In genomic region chr15:32239099-32239498, GRCm38 (mm10) we compare ENCODE assay signal across 22 mouse cellular contexts. TPM values are rescaled to one million over a fixed set of nuclear protein-coding genes. Genes with fewer than 3 reads are reported as not detected.
"Had no signal": no experiment of that assay in that cellular context is flagged by ENCODE, and none has a peak within 500 bp of the region (broad histone marks: within the 10 kb centered on the region; RNA-seq: fewer than 3 reads in every experiment).

No protein-coding gene starts in this region.

- H3K9ac ChIP-seq: limb, embryonic 13.5 days; liver, embryonic 12.5 days; liver, embryonic 15.5 days; lung, embryonic 15.5 days; midbrain, embryonic 13.5 days; neural tube, embryonic 13.5 days had no signal

- H3K27me3 ChIP-seq: limb, embryonic 13.5 days; liver, embryonic 15.5 days; lung, embryonic 15.5 days; midbrain, embryonic 13.5 days; neural tube, embryonic 13.5 days had no signal

- H3K27ac ChIP-seq: layer of hippocampus, adult 2 months; limb, embryonic 10.5 days; limb, embryonic 13.5 days; liver, embryonic 12.5 days; liver, embryonic 15.5 days; lung, embryonic 15.5 days; midbrain, embryonic 10.5 days; midbrain, embryonic 13.5 days; neural tube, embryonic 13.5 days had no signal

- H3K4me3 ChIP-seq: layer of hippocampus, adult 2 months; limb, embryonic 10.5 days; limb, embryonic 13.5 days; liver, embryonic 12.5 days; liver, embryonic 15.5 days; lung, embryonic 15.5 days; megakaryocyte, embryonic 14.5 days; midbrain, embryonic 10.5 days; midbrain, embryonic 13.5 days; myocyte; neural tube, embryonic 13.5 days had no signal

- H3K36me3 ChIP-seq: liver, embryonic 12.5 days; liver, embryonic 15.5 days; midbrain, embryonic 10.5 days; midbrain, embryonic 13.5 days; neural tube, embryonic 13.5 days had no signal

- H3K4me1 ChIP-seq: liver, embryonic 12.5 days; liver, embryonic 15.5 days; megakaryocyte, embryonic 14.5 days had no signal

- H3K4me2 ChIP-seq: limb, embryonic 13.5 days; liver, embryonic 12.5 days; liver, embryonic 15.5 days; lung, embryonic 15.5 days; midbrain, embryonic 13.5 days; neural tube, embryonic 13.5 days had no signal

- H3K9me3 ChIP-seq: limb, embryonic 10.5 days; limb, embryonic 13.5 days; liver, embryonic 12.5 days; liver, embryonic 15.5 days; lung, embryonic 15.5 days; megakaryocyte, embryonic 14.5 days; midbrain, embryonic 10.5 days; midbrain, embryonic 13.5 days; neural tube, embryonic 13.5 days had no signal

- DNase-seq: layer of hippocampus, adult 9-11 months; liver; lung, adult 18-20 months; lung, postnatal 10 days; retina, postnatal 1 day; right cerebral cortex, postnatal 25 days; thymus, adult 18-20 months; thymus, postnatal 36 days had no signal

- ATAC-seq: inflammation-experienced regulatory T-cells, adult 6 months; intestine, embryonic 16.5 days; liver, embryonic 12.5 days; midbrain, embryonic 13.5 days; midbrain, embryonic 16.5 days had no signal

RNA-seq across cellular contexts. Expression of gene Sema5a, which starts 5.5 kb away (rescaled TPM):
- polyA plus RNA-seq: inflammation-experienced regulatory T-cells, adult 6 months had no signal
